Mouse (Mus musculus) lung, adult 2 months (tissue): Measurements from ENCODE around the gene Tab1. TPM values are rescaled to one million over a fixed set of nuclear protein-coding genes. Genes with fewer than 3 reads are reported as not detected.

ENCODE experiments used
- DNase-seq: peaks from one replicate; pipeline ENCODE4 v3.0.0; 2022
- H3K4me1 ChIP-seq: fragments of 200-500 bp; 2 replicates; pipeline ENCODE4 v1.6.1; 2011; ENCODE audit warnings: low read length; ENCODE audit not compliant: control insufficient read depth, insufficient read depth
- H3K4me3 ChIP-seq: fragments of 200-500 bp; replicated peaks from 2 replicates; pipeline ENCODE3; 2011; ENCODE audit warnings: low read depth, mild to moderate bottlenecking, control low read depth, low read length; ENCODE audit errors: extremely low read depth
- CTCF ChIP-seq: fragments of 200-500 bp; IDR thresholded peaks from 2 replicates; pipeline ENCODE4 v1.5.1; 2011; ENCODE audit warnings: mild to moderate bottlenecking, low read length, control low read depth; ENCODE audit not compliant: insufficient read depth
- POLR2A ChIP-seq: fragments of 200-500 bp; IDR thresholded peaks from 2 replicates; pipeline ENCODE4 v1.6.1; 2011; ENCODE audit warnings: low read depth, mild to moderate bottlenecking, control low read depth, low read length, borderline replicate concordance; ENCODE audit errors: extremely low read depth
- WGBS: fragments of 180-500 bp; shearing (Covaris S2); methylation state at CpG from one replicate; pipeline ENCODE4 v1.1.7; 2018; 5-methylcytosine and 5-hydroxymethylcytosine counted together
- polyA plus RNA-seq: library from polyadenylated mRNA; depleted of rRNA; stranded (reverse); fragments of >200 nt; gene quantifications from 2 replicates; pipeline ENCODE4 v1.2.3, GENCODE M21; 2012

Tab1 gene
- polyA plus RNA-seq, 1 experiment, result 23.5 TPM

DNA sequence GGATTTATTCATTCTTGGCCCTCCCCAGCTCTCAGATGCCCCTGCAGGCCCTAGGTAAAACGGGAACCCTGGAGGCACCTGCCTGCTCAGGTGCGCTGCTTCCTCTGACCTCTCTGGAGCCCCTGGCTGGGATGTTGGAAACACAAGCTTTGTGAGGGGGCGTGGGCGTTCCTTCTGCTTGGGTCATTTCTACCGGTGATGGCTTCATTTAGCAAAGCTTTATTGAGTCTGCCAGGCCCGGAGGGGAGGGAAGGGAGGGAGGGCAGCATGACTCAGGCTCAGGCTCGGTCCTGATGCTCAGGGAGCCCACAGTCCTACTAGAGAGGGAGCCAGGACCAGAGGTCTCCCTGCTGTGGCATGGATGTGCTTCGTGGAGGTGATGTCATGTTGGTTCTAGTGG, 40.3 kb upstream of the Tab1 start:
- TF ChIP-seq POLR2A (no peak), CTCF (no peak)
- Histone ChIP-seq H3K4me1 (peaks cover 4% of the 10 kb centered on the region), H3K4me3 (no peak overlapping the region)
- no peak for DNase-seq
- 37% methylated on average over 8 of the region's 8 CpGs for whole genome bisulfite sequencing

DNA sequence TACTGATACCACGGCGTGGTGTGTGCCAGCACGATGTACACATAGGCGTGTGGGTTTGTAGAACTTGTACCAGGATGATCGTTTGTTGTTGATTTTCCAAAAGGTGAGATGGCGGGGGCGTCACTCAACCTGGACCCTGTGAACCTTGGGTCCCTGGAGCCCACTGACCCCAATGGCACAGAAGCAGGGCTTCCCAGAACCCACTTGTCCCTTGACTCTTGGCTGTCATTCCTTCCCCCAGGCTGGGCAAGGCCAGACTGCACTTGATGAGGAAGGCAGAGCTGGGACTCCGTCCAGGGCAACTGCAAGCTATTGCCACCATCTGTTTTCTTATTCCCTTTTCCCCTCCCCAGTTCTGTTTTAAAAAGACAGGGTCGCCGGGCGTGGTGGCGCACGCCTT, 38.7 kb upstream of the Tab1 start:
- 89% methylated on average over 13 of the region's 13 CpGs for WGBS
- no peak overlapping the region for H3K4me3 ChIP-seq
- no peak for TF ChIP-seq POLR2A
- no peak for TF ChIP-seq CTCF
- H3K4me1 ChIP-seq, result peaks cover 4% of the 10 kb centered on the region
- no peak for DNase-seq

DNA sequence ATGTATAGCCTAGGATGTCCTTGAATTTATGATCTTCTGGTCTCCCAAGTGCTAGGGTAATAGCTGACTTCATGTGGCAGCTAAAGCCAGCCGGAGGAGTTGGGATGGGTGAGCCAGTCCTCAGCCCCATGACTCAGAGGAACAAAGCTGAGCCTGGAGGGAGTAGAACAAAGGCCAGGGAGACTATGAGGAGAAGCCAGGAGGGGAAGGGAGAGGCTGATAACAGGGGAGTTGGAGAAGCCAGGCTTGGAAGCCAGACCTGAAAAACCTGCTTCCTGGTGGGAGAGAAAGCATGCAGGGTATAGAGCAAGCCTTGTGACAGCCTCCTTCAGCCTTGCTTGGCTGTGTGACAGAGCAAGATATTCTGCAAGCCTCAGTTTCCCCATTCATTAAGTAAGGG, 37.3 kb upstream of the Tab1 start:
- TF ChIP-seq POLR2A, result no peak
- 63% methylated on average over 1 of the region's 1 CpGs for WGBS

DNA sequence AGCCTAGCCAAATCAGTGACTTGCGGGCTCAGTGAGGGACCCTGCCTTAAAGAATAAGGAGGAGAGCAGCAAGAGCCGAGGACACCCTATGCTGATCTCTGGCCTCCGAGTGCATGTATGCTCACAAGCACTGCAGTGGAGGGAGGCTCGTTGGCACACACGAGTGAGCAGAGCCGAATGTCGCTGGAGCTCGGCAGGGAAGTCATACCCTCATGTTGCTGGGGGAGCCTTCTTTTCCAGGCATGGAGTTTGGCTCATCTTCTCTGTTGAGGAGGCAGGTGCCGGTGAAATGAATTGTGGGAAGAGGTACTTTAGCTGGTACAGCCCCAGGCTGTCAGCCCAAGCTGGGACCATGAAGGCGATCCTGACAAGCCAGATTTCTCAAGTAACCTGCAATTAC, 36.5 kb upstream of the Tab1 start:
- no peaks in the 10 kb centered on the region; the same call in none of the 2 replicates for H3K4me1 ChIP-seq
- DNase-seq, result no peak
- TF ChIP-seq POLR2A, result no peak
- no peak for TF ChIP-seq CTCF
- H3K4me3 ChIP-seq, result no peak overlapping the region
- 80% methylated on average over 10 of the region's 10 CpGs for WGBS

More for the DNA sequence above, 37.3 kb upstream of the Tab1 start:
- Histone ChIP-seq H3K4me3 (no peak overlapping the region), H3K4me1 (peaks cover 3% of the 10 kb centered on the region)
- DNase-seq, result no peak

DNA sequence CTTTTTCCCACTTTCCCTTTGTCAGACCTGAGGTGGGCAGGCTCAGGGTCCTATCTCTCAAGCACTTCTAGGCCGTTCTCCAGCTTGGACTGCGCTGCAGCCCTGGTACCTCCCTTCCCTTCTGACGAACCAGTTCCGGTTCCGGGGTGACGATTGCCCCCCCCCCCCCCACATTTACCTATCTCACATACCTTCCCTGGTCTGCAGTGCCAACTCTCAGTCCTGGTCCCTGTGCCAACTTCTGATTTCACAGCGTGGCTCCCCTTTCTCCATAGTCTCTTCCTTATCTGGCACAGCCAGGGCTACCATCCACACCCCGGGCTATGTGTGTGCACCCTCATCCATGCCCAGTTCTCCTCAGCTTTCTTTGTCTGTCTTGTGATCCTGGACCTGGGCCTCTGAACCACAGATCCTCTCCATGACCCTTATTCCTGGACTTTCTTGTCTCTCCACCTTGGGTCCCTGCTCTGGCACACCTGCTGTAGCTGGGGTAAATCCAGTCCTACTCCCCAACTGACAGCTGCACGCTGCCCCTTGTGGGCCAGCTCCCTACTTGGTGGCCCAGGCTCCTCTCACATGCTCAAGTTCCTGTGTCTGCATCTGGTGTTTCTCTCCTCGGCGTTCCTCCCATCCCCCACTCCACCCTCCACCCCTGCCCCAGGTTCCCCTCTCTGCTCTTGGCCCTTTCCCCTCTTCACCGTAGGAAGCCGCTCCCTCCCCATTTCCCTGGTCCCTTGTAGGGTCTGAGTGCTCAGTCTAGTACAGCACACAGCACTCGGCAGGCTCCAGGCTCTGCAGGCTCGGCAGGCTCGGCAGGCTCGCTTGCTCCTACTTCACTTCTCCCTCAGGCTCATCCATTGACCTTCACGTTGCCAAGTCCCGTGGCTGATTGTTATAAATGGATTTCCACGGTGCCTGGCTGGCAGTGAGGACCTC, 35.7 kb upstream of the Tab1 start:
- no peak for DNase-seq
- Histone ChIP-seq H3K4me3 (no peak overlapping the region), H3K4me1 (no peaks in the 10 kb centered on the region; the same call in 1 of the 2 replicates)
- WGBS, result 14% methylated on average over 20 of the region's 20 CpGs
- TF ChIP-seq CTCF (no peak), POLR2A (no peak)

DNA sequence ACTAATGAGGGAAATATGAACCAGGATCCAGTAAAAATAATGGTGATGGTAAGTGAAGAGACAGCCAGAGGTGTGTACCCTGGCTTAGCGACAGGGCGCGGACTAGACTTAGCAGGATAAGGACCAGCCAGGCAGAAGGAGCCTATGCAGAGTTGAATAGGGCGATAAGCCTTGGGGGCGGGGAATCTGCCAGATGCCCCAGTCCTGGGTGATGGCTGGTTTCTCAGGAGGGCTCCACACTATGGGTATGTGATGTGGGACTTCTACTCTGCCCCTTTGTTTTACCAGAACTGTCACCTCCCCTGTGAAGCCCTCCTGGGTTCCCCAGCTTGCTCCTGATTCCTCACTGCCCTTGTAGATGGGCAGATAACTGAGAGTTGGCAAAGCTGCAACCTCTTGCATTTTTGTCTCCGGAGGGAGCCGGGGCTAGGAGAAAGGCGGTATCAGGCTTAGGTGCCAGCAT, 34.9 kb upstream of the Tab1 start:
- WGBS, result 46% methylated on average over 8 of the region's 8 CpGs
- H3K4me3 ChIP-seq, result no peak overlapping the region
- no peaks in the 10 kb centered on the region; the same call in 1 of the 2 replicates for H3K4me1 ChIP-seq
- no peak for TF ChIP-seq POLR2A
- TF ChIP-seq CTCF, result no peak
- DNase-seq, result no peak

DNA sequence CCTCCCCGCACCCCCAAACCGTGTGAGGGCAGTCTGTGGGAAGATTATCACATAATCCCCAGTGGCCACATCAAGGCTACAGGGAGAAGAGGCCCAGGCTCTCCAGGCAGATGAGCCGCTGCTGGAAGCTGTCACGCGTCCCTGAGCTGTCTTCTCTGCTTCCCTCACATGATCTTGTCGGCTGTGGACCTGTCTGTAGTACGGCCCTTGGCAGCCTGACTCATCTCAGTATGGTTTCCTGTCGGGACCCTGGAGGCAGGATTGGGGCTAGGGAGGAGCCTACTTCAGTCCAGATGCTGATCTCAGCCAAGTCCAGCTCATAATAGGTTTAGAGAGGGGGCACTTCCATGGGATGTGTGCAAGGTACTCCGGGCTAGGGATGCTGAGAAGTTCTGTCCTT, 34.1 kb upstream of the Tab1 start:
- TF ChIP-seq CTCF, result no peak
- TF ChIP-seq POLR2A, result no peak
- WGBS, result 39% methylated on average over 9 of the region's 9 CpGs
- DNase-seq, result no peak
- Histone ChIP-seq H3K4me1 (no peaks in the 10 kb centered on the region; the same call in 1 of the 2 replicates), H3K4me3 (no peak overlapping the region)

DNA sequence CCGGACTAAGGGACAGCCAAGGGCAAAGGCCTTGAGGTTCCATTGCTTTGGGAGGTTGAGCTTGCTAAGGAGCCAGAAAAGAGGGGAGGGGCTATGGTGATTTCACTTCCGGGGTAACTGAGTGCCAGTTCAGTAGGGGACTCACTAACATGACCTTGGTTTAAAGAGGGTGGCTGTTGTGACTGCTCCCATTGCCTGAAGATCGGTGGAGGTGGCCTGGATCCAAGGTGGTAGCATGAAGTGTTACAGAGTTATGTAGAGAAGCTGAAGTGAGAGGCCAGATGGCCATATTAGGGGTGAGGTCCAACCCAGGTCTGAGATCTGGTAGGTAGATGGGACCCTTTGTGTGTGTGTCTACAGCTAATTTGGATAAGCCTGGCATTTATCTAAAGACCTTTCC, 33.5 kb upstream of the Tab1 start:
- DNase-seq, result no peak
- no peak overlapping the region for H3K4me3 ChIP-seq
- TF ChIP-seq CTCF (no peak), POLR2A (no peak)
- 59% methylated on average over 3 of the region's 3 CpGs for WGBS
- no peaks in the 10 kb centered on the region; the same call in 1 of the 2 replicates for H3K4me1 ChIP-seq

DNA sequence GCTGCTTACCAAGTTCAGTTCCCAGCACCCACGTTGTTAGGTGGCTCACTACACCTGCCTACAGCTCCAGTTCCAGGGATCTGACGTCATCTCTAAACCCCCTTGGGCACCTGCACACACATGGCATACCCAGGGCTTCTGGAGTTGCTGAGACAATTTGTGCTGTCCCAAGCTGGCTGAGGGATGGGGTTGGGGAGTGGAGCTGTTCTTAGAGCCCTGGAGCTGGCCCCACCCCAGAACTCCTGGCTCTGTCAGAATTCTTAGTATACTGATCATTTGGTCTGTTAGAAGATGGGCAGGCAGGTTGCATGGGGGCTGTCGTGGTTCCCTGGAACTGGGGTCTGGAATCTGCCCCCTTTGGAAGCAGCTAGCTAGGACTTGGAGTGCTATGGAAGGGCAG, 32.7 kb upstream of the Tab1 start:
- H3K4me1 ChIP-seq, result no peaks in the 10 kb centered on the region; the same call in 1 of the 2 replicates
- no peak for DNase-seq
- no peak overlapping the region for H3K4me3 ChIP-seq
- TF ChIP-seq CTCF, result no peak
- TF ChIP-seq POLR2A, result no peak
- 73% methylated on average over 3 of the region's 3 CpGs for WGBS

DNA sequence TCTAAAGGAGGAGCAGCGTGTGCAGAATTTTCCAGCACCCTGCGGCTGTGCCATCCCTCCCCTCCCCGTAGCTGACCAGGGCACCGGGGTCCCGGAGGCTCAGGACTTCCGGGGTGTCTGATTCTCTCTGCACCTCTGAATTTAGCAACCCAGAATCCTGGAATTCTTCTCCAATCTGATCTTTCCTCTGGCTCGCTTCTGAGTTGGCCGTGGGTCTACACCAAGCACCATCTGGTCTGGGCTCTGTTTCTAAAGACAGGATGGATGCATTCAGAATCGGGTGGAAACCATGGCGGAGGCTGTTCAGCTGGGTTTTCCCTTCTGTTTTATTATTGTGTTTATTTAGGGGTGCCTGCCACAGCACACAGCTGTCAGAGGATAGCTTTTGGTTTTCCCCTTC, 32.1 kb upstream of the Tab1 start:
- H3K4me3 ChIP-seq, result no peak overlapping the region
- no peak for DNase-seq
- TF ChIP-seq CTCF, result no peak
- no peak for TF ChIP-seq POLR2A
- WGBS, result 69% methylated on average over 10 of the region's 10 CpGs
- H3K4me1 ChIP-seq, result no peaks in the 10 kb centered on the region; the same call in 1 of the 2 replicates
